Mouse (Mus musculus) lung, adult 18-20 months (tissue): ENCODE data around the gene Abcc4.
A peak's percentile ranks its signal among the peaks of the same experiment; 100 is the strongest.

Experiments
- DNase-seq, 2 experiments: peaks; one replicate each; pipeline ENCODE4 v3.0.0; 2022; ENCODE audit warnings: mixed read lengths in 2 of 2

The Abcc4 gene

GRCm38 (mm10) chr14:118710945-118711344 lies 4.9 kb upstream of the Abcc4 start:
- no peak for DNase-seq

- peak; percentile 88 to 91 for DNase-seq
Measured at GRCm38 (mm10) chr14:118709736-118710135, 3.7 kb upstream of the Abcc4 start.

- no peak for DNase-seq
Measured at GRCm38 (mm10) chr14:118708126-118708525, 2.1 kb upstream of the Abcc4 start.

- DNase-seq = no peak
Measured at GRCm38 (mm10) chr14:118706962-118707361, 943 bp upstream of the Abcc4 start.

- no peak for DNase-seq
Measured at GRCm38 (mm10) chr14:118705465-118705807, 583 bp downstream of the Abcc4 start.

GRCm38 (mm10) chr14:118703363-118703762 lies 2.7 kb downstream of the Abcc4 start:
- DNase-seq = no peak

GRCm38 (mm10) chr14:118701991-118702608 lies 3.9 kb downstream of the Abcc4 start:
- DNase-seq = peak; percentile 62 to 70

- no peak for DNase-seq
Measured at GRCm38 (mm10) chr14:118700576-118700975, 5.4 kb downstream of the Abcc4 start.

GRCm38 (mm10) chr14:118699963-118700362 lies 6.1 kb downstream of the Abcc4 start:
- no peak for DNase-seq

GRCm38 (mm10) chr14:118699508-118699907 lies 6.5 kb downstream of the Abcc4 start:
- no peak for DNase-seq

GRCm38 (mm10) chr14:118696556-118697289 lies 9.3 kb downstream of the Abcc4 start:
- no peak for DNase-seq

- DNase-seq = no peak
Measured at GRCm38 (mm10) chr14:118695866-118696265, 10.2 kb downstream of the Abcc4 start.

- DNase-seq = no peak
Measured at GRCm38 (mm10) chr14:118694321-118694720, 11.7 kb downstream of the Abcc4 start.

GRCm38 (mm10) chr14:118691910-118692309 lies 14.1 kb downstream of the Abcc4 start:
- no peak for DNase-seq

GRCm38 (mm10) chr14:118691404-118691803 lies 14.6 kb downstream of the Abcc4 start:
- DNase-seq = no peak

GRCm38 (mm10) chr14:118690921-118691320 lies 15.1 kb downstream of the Abcc4 start:
- peak in 1 of 2 experiments; percentile 41 for DNase-seq

GRCm38 (mm10) chr14:118690336-118690735 lies 15.7 kb downstream of the Abcc4 start:
- peak in 1 of 2 experiments; percentile 21 for DNase-seq

GRCm38 (mm10) chr14:118688643-118689042 lies 17.4 kb downstream of the Abcc4 start:
- peak in 1 of 2 experiments; percentile 53 for DNase-seq

- no peak for DNase-seq
Measured at GRCm38 (mm10) chr14:118686861-118687260, 19.2 kb downstream of the Abcc4 start.

GRCm38 (mm10) chr14:118685572-118685971 lies 20.4 kb downstream of the Abcc4 start:
- no peak for DNase-seq

- no peak for DNase-seq
Measured at GRCm38 (mm10) chr14:118682339-118683034, 23.5 kb downstream of the Abcc4 start.

- no peak for DNase-seq
Measured at GRCm38 (mm10) chr14:118681087-118681486, 24.9 kb downstream of the Abcc4 start.

GRCm38 (mm10) chr14:118678279-118678985 lies 27.6 kb downstream of the Abcc4 start:
- no peak for DNase-seq
